In the genomic region with DNA sequence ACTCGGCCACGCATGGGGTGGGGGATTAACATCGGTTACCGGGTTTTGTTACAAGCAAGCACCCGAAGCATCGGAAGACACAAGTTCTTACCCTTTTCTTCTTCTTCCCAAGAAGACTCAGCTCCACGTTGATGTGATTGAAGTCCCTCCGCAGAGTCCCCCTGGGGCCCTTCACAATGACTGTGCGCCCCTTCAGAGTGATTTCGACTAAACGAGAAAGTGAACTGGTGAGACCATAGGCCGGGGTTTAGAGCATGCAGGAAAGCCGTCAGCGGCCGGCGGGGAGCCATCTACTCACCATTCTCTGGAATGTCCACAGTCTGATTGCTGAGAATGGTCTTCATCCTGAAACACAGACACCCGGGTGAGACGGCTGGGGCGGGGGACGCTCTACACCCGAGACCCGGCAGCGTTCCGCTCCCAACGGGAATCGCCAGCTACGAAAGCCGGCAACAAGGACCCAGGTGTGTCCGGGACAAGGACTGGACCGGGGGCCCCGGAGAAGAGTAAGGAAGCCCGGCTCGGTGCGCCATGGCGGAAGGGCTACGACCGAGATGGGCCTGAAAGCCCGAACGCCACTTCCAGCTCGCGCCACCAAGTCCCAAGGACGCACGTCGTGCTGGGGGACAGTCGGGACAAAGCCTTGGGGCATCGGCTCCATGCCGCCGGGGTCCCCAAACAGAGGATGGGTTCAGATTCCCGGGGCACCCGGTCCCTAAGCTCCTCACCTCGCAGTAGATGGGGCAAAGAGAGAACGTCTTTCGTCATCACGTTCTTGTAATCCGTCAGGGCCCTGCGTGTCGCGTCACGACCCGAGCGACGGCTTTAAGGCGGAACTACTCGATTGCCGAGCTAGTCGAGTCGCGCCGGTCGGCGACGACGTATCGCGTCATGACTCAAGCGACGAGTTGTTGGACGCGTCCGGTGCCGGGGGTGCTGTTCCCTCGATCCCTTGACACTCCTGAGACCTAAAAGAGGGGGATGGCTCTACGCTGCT, we compare ENCODE assay signal across 7 mouse cellular contexts. TPM values are rescaled to one million over a fixed set of nuclear protein-coding genes. Genes with fewer than 3 reads are reported as not detected.
DNase-seq lines count a peak whose midpoint lies in the region; ATAC-seq lines count a peak whose summit lies in the region.

A gene (minus strand): TSS at position 797 of the 997 bp plus-strand sequence.
A gene (plus strand): TSS at position 850 of the 997 bp plus-strand sequence.

- WGBS in embryonic facial prominence, embryonic 11.5 days = under 1% methylated on average over 82 of the region's 83 CpGs
- WGBS in limb, embryonic 10.5 days = under 1% methylated on average over 83 of the region's 83 CpGs
- under 1% methylated on average over 83 of the region's 83 CpGs for WGBS in midbrain, embryonic 13.5 days

- H3K9me3 ChIP-seq in embryonic facial prominence, embryonic 11.5 days (replicated peaks; ENCODE audit: control insufficient read depth, low read length) = no peaks in the 10 kb centered on the region
- no peaks in the 10 kb centered on the region for H3K9me3 ChIP-seq in limb, embryonic 10.5 days (replicated peaks)
- no peaks in the 10 kb centered on the region for H3K9me3 ChIP-seq in midbrain, embryonic 13.5 days

- H3K4me2 ChIP-seq in embryonic facial prominence, embryonic 11.5 days (ENCODE audit: low read depth, low read length) = peak within 1 kb of the TSS; percentile 74
- peak within 1 kb of the TSS; percentile 90 for H3K4me2 ChIP-seq in midbrain, embryonic 13.5 days (replicated peaks)

- H3K9ac ChIP-seq in embryonic facial prominence, embryonic 11.5 days (replicated peaks; ENCODE audit: low read length) = peak within 1 kb of the TSS; percentile 99
- H3K9ac ChIP-seq in midbrain, embryonic 13.5 days (replicated peaks) = peak within 1 kb of the TSS; percentile 99

- peak within 1 kb of the TSS; percentile 91 for H3K4me3 ChIP-seq in embryonic facial prominence, embryonic 11.5 days (ENCODE audit: low read depth, low read length)
- H3K4me3 ChIP-seq in limb, embryonic 10.5 days = peak within 1 kb of the TSS; percentile 94
- H3K4me3 ChIP-seq in midbrain, embryonic 13.5 days (replicated peaks) = peak within 1 kb of the TSS; percentile 98

- H3K27me3 ChIP-seq in embryonic facial prominence, embryonic 11.5 days (ENCODE audit: control insufficient read depth, insufficient read depth, low read length) = no peaks in the 10 kb centered on the region
- no peaks in the 10 kb centered on the region for H3K27me3 ChIP-seq in limb, embryonic 10.5 days (ENCODE audit: low read depth, poor library complexity, severe bottlenecking)
- H3K27me3 ChIP-seq in midbrain, embryonic 13.5 days = no peaks in the 10 kb centered on the region

- no peaks in the 10 kb centered on the region for H3K4me1 ChIP-seq in embryonic facial prominence, embryonic 11.5 days (ENCODE audit: control insufficient read depth, insufficient read depth, low read length)
- peaks cover 16% of the 10 kb centered on the region; the same call in 1 of the 2 replicates for H3K4me1 ChIP-seq in limb, embryonic 10.5 days
- H3K4me1 ChIP-seq in midbrain, embryonic 13.5 days (replicated peaks) = peaks cover 37% of the 10 kb centered on the region

- peak within 1 kb of the TSS; percentile 85 for H3K27ac ChIP-seq in embryonic facial prominence, embryonic 11.5 days (replicated peaks; ENCODE audit: low read depth, low read length)
- H3K27ac ChIP-seq in limb, embryonic 10.5 days = peak within 1 kb of the TSS; percentile 99
- peak within 1 kb of the TSS; percentile 93 for H3K27ac ChIP-seq in midbrain, embryonic 13.5 days

- peak; percentile 95 for ATAC-seq in embryonic facial prominence, embryonic 11.5 days (replicated peaks; ENCODE audit: insufficient number of reproducible peaks, low FRiP score, low TSS enrichment, low read depth)
- ATAC-seq in granulocyte monocyte progenitor cell, adult 5-6 weeks (replicated peaks; ENCODE audit: poor library complexity, severe bottlenecking) = peak; percentile 94
- ATAC-seq in midbrain, embryonic 13.5 days = peak; percentile 97

- peak; percentile 99 for DNase-seq in adrenal gland, postnatal 14 days
- DNase-seq in embryonic facial prominence, embryonic 11.5 days (ENCODE audit: low spot score) = peak; percentile 99
- DNase-seq in kidney, adult 11 months = peak; percentile 98
- peak; percentile 98 for DNase-seq in limb, embryonic 10.5 days (ENCODE audit: low spot score)
- peak; percentile 98 for DNase-seq in spleen, adult 12 weeks (ENCODE audit: low spot score)

- peaks cover 2% of the 10 kb centered on the region; the same call in 1 of the 2 replicates for H3K36me3 ChIP-seq in embryonic facial prominence, embryonic 11.5 days (replicated peaks; ENCODE audit: control insufficient read depth, insufficient read depth, low read depth, low read length)
- peaks cover 61% of the 10 kb centered on the region for H3K36me3 ChIP-seq in limb, embryonic 10.5 days
- peaks cover 45% of the 10 kb centered on the region for H3K36me3 ChIP-seq in midbrain, embryonic 13.5 days

RNA-seq across cellular contexts. Expression of the first gene that starts in this region (rescaled TPM):
- 867 and 1,107 TPM in 2 replicates for total RNA-seq in adrenal gland, postnatal 14 days (2021)
- 1,036 and 1,093 TPM in 2 replicates for polyA plus RNA-seq in embryonic facial prominence, embryonic 11.5 days (2014; fragmentation: Nextera tagmentation; extraction: Ambion mirVana)
- total RNA-seq in granulocyte monocyte progenitor cell, adult 5-6 weeks (2014; fragmentation: Nextera tagmentation) = 3,342 and 3,430 TPM in 2 replicates
- total RNA-seq in granulocyte monocyte progenitor cell, adult 5-6 weeks (2017) = 1,568 and 2,000 TPM in 2 replicates
- 991 and 1,125 TPM in 2 replicates for polyA plus RNA-seq in limb, embryonic 10.5 days (2016; fragmentation: Nextera tagmentation; extraction: Ambion mirVana)
- polyA plus RNA-seq in midbrain, embryonic 13.5 days (2015; fragmentation: Nextera tagmentation; extraction: Ambion mirVana) = 684 and 687 TPM in 2 replicates

RNA-seq across cellular contexts. Expression of the second gene that starts in this region (rescaled TPM):
- total RNA-seq in adrenal gland, postnatal 14 days (2021) = 55.1 and 62.9 TPM in 2 replicates
- 70.4 and 70.6 TPM in 2 replicates for polyA plus RNA-seq in embryonic facial prominence, embryonic 11.5 days (2014; fragmentation: Nextera tagmentation; extraction: Ambion mirVana)
- total RNA-seq in granulocyte monocyte progenitor cell, adult 5-6 weeks (2014; fragmentation: Nextera tagmentation) = 34.2 and 43.8 TPM in 2 replicates
- total RNA-seq in granulocyte monocyte progenitor cell, adult 5-6 weeks (2017) = 40.3 and 50.7 TPM in 2 replicates
- polyA plus RNA-seq in limb, embryonic 10.5 days (2016; fragmentation: Nextera tagmentation; extraction: Ambion mirVana) = 71.3 and 75.6 TPM in 2 replicates
- polyA plus RNA-seq in midbrain, embryonic 13.5 days (2015; fragmentation: Nextera tagmentation; extraction: Ambion mirVana) = 59.4 and 70.3 TPM in 2 replicates

Comparison
In these comparisons a context has a peak if more than half of its experiments do, and no peak if none do; other contexts are left out.
1. Peak in every context shown above with its lines: DNase-seq, ATAC-seq, H3K4me3 ChIP-seq and H3K27ac ChIP-seq.